Mouse (Mus musculus) liver (tissue): ENCODE results near the gene Fam199x.
A peak's percentile ranks its signal among the peaks of the same experiment; 100 is the strongest.

Source experiments
- DNase-seq: peaks from one replicate; pipeline ENCODE4 v3.0.0-alpha.2; 2020; ENCODE audit warnings: mixed read lengths

Fam199x gene

DNA sequence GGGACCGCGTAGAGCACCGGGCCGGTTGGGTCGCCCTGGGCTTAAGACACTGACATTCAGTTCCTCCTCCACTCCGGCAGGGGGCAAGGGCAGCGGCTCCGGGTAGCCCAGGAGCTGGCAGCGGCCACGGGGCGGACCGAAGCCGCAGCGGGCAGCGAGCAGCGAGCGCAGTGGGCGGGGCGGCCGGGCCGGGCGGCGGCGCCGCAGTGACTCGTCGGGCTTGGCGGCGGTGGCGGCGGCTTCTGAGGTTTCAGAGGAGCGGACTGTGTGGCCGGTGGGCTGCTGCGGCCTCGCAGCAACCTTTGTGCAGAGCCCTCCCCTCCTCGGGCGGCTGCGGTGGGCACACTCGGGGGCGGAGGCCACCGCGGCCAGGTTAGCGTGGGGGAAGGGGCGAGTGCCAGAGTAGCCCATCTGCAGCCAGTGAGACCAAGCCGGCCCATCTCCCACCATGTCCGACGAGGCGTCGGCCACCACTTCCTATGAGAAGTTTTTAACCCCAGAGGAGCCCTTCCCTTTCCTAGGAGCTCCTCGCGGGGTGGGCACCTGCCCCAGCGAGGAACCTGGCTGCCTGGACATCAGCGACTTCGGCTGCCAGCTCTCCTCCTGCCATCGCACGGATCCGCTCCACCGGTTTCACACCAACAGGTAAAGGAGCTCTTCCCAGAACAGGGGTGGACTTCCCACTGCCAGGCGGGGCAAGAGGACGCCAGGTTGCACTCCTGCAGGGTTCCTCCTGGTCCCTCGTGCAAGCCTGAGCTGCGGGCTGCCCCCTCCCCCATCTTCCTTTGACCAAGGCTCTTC, at the start of gene Fam199x:
Gene Fam199x, plus strand, starts transcription at position 170 of the 801 bp plus-strand sequence.
- DNase-seq = peak; percentile 79

DNA sequence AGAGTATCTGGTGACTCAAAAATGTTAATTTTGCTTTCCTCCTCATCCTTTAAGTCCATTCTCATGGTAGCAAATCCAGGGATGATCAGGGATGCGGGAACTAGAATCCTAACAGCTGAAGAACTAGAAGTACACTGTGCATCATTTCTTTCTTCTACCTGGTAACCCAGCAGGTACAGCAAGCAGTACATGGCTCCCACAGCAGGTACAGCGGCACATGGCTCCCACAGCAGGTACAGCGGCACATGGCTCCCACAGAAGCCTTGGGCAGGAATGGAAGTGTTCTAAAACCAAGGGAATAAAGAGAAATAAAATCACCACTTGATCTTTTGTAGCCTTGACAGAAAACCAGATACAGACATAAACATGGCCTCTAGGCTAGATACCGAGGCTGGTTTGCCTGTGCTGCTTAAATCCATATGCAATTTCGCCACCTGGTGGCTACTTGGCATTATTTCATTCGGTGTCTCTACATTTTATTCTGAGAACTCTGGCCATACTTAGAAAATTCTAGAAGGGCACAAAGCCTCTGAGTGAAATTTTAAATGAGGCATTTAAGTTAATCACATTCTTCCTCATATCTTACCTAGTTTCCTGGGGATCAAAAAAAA, 34.2 kb upstream of the Fam199x start:
- DNase-seq = peak; percentile 37

DNA sequence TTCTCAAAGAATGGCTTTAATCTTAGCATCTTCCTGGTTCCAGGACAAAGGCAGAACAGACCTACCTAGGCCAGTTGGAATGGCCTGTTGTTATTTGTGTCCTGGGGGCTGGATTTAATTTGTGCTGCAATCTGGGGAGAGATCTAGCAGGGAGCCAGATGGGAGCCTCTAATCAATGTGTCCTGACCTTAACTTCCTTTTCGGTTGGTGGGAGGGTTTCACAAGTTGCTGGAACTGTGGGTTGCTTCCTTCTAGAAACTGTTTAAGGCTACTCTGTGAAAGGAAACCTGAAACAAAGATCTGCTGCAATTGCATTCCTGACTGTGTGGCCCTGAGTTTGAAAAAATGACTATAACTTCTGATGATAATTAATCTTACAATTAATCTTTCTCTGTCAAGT, 31.7 kb upstream of the Fam199x start:
- no peak for DNase-seq

DNA sequence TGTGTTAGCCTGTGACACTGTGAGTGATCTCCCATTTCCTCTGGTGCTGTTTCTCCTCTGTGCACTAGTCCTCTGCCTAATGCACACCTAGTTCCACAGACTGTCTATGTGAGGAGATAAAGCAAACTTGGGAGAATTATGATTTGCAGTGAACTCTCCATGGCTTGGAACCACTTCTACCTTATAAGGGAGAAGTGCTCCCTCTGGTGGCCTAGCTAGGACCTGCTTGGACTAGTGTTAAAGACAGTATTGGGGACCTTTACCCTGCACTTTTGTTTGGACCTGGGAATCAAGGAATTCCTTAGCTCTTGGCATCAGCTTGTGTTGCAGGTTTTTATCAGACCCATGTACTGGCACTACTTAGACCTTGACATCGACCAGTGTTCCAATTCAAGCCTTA, 30.1 kb upstream of the Fam199x start:
- DNase-seq = peak; percentile 60

DNA sequence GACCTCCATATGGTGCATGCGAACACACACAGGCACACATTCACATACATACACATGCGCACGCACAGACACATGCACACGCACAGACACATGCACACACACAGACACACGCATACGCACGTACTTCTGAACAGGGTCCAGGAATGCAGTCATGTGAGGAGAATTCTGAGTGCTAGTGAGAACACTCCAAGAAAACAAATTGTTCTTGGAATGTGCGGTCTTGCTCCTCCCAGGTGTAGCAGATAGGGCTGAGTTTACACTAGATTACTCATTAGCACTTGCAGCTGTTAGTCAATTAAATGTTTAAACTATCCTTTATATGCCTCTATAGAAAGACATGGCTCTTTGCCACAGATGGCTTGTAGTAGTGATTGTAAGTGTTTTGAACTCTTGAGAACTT, 18.5 kb upstream of the Fam199x start:
- no peak for DNase-seq

DNA sequence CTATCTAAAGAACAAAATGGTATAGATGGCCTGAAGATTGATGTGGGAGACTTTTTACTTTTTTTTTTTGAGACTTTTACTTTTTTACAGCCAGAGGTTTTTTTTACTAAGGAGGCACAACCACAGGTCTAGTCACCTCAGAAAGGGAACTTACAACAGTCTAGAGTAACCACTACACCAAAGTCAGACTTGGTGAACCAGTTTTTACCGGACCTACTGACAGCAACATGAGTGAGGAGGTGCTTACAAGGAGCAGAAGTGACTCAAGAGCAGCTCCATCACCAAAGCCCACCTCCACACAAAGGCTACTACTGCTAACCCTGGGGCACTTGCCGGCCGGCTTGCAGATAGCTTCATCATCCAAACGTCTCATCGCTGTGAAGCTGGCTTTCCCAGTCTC, 17.7 kb upstream of the Fam199x start:
- no peak for DNase-seq

DNA sequence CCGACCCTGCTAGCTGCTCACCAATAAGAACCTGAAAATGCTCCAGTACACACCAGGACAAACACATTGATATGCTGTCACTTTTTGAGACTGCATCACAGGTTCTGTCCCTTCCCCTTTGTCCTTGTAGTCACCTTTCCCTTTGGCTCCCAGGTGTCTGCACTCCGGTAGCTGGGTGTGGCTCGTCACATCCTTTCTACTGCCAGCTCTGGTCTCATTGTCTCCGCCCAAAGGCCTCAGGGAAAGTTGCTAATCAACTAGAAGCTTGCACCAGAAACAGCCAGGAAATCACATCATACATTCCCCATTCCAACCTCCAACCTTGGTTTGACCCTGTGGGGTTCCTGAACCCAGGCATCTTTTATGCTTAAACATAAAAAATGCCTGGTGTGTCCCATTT, 15.1 kb upstream of the Fam199x start:
- DNase-seq = no peak

DNA sequence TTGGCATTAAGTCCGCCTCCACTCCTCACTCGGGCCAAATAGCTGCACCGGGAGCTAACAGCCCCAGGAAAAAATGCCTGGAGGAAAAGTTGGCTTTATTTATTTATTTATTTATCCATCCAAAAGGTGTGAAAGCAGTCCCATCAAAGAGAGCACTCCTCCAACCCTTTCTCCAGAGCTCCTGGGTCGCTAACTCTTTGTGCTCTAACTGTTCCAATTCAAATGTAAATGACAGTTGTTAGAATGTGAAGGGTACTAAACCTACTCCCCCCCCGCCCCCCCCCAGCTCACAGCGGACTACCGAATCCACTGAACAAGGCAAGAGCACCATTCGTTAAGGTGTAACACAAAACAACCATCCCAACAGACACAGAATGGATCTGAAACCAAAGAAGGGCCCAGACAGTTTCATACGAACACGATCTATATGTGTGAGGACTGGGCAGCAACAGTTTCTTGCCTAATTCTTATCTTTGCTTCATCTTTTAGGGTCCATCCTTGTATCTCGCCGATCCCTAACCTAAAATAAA, 11.9 kb upstream of the Fam199x start:
- no peak for DNase-seq

DNA sequence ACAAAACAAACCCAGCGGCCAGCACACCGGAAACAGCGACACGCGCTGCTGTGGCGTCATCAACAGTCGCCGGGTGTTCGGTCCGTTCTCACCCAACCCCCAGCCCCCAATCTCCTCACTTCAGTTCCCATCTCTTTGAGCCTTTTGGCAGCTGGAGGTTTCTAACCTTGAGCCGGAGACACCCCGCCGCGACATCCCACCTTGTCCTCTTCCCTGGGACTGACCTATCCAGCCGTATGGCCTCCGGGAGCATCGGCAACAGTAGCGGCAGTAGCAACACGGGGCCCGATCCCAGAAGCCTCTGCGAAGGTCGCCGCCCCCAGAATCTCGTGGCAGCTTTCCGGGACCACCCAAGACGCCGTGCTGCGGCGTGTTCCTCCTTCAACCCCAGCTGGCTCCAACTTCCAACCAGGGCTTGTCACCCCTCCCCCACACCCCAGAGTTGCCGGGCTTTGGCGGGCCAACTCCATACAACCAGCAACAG, 11.4 kb upstream of the Fam199x start, which contains the start of gene Slc25a53:
Gene Slc25a53, minus strand, starts transcription at position 303 of the 484 bp plus-strand sequence.
- peak; percentile 80 for DNase-seq

DNA sequence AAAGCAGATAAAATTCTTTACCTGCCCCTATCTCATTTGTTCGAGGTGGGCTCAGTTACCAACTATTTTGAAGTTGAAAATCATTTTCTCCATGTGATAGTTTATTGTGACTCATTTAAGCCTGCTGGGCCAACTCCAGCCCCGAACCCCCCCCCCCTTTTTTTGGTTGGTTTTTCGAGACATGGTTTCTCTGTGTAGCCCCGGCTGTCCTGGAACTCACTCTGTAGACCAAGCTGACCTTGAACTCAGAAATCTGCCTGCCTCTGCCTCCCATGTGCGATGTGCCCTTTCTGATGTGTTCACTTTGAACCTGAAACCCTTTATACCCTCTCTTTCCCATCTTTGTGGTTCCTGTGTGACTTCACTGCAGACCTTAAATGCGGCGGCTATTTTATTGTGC, 10.9 kb upstream of the Fam199x start:
- no peak for DNase-seq

DNA sequence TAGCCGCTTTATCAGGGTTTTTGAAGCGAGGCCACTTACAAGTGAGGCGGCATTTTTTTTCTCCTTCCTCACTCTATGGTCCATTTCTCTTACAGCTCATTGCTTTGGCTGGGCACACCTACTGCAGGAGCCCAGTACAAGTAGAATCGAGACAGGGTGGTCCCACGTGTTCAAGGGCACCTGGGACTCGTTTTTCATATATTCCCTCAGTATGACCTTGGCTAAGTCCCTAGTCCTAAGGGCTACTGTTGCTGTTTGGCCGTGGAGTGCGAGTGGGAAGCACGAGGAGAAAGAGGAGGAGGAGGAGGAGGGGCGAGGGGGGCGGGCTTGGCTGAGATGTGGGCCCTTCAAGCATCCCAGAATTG, 352 bp upstream of the Fam199x start:
- DNase-seq = no peak

DNA sequence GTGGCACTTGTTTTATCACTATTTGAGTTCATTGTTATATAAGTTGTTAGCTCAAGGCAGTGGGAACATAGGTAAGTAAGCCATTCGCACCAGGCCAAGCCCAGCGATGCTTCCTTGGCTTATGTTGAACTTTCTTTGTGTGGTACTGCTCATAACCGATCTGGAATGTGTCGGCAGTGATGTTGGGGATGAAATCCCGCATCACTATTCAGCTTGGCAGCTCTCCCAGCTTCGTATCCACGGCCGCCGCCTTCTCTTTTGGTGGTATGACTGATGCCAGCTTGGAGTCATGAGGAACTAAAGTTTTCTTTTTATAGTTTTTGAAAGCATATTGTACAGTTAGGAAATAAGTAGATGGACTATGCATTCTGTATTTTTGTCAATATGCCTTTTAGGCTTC, 13.8 kb downstream of the Fam199x start:
- DNase-seq = no peak

DNA sequence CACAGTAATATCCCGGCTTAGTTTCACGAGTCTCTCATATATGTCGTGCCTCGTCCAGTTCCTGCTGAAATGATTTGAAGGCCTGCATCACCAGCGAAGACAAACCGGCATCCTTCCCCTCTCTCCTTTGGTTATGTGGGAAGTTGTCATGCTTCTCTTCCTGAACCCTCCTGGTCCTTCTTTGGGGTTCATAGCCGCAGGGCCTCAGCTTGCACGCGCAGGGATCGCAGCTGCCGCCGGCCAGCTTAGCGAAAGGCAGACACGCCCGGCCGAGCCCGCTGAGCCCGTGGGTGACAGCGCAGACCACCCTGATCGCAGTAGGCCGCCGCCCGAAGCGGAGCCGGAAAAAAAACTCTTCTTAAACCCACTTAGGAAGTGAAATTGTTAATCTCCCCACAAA, 55.1 kb downstream of the Fam199x start:
- no peak for DNase-seq

DNA sequence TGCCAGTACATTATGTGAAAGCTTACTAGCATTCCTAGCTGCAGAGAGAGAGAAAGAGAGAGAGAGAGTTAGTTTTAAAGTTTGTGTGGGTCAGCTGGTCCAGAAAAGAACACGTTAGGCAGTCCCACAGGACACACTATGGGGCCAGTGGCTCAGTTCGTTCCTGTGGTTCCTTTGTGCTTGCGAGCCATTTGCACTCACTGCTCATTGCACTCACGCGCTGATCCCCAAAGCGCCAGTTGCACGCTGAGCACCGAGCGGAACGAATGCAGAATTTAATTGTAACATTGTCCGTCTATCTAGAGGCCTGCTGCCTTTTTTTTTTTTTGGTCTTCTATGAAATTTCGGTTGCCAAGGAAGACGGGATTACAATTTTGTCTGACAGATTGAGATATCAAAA, 57.1 kb downstream of the Fam199x start:
- no peak for DNase-seq

DNA sequence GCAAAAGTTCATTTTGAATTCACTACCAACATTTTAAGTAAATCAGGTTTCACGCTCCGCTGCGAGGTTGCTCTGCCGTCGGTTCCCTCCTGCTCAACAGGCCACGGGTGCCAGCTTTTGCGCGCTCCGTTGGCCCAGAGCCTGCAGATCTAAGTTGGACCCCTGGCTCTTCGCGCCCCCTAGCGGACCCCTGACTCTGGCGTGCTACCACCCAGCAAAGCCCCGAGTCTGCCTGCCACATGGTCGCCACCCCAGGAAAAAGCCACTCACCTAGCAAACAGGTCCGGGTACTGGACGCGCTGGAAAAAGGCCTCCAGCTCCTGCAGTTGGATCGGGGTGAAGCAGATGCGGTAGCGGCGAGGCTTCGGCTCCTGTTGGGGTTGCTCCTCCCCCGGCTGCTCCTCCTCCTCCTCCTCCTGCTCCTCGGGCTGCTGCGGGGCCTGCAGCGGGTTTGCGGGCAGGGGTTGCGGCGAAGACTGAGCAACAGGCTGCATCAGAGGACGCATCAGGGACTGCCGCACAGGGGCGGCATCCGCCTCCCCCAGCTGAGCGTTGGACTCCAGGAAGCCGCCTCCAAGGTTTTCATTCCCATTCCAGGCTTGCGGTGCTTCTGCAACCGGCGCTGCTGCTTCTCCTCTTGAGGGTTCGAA, 68.8 kb downstream of the Fam199x start:
- DNase-seq = peak; percentile 57

DNA sequence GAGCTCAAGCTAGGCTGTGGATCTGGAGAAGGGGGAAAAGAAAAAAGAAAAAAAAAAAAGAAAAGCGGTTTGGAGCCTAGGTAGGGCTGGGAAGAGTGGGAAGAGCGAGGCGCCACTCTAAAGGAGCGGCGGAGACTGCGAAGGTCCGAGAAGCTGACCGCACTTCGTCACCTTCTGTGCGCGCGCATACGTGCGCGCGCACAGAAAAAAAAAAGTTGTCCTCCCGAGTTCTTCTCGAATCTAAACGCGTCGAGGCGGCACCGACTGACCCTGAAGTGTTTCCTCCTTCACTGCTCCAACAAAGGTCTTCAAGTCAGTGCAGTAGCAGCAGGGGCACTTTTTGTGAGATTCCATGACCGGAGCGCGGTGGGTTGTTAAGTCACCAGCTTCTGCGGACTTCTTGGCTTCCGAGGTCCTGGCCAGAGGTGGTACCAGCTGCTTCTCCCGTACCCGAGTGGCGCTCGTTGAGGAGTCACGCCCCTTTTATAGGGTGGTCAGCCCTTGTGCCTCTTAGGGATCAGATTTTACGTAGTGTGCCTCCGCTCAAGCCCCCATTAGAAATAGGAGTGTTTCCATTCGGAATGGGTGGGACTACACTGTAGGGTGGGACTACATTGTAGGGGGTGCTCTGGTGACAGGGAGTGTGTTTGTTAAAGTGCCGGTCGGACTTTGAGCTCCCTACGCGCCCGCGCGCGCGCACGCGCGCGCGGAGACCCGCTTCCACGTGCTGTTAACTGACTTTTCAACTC, 70.5 kb downstream of the Fam199x start:
- no peak for DNase-seq

DNA sequence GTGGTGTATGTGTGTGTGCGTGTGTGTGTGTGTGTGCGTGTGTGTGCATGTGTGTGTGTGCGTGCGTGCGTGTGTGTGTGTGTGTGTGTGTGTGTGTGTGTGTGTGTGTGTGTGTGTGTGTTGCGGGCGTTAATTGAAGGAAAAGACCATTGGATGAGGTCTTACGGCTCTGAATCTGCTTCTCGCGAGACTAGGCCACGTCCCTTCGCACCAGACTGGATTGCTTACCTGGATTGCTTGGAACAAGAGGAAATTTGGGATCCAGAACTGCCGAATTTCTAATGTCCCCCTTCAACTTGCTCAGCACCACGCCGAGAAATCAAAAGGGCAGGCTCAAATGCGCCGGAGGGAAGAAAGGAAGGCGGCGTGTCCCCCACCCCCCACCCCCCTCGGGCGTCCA, 72.3 kb downstream of the Fam199x start, which contains the start of gene Esx1:
Gene Esx1, minus strand, starts transcription at position 366 of the 400 bp plus-strand sequence.
- no peak for DNase-seq

DNA sequence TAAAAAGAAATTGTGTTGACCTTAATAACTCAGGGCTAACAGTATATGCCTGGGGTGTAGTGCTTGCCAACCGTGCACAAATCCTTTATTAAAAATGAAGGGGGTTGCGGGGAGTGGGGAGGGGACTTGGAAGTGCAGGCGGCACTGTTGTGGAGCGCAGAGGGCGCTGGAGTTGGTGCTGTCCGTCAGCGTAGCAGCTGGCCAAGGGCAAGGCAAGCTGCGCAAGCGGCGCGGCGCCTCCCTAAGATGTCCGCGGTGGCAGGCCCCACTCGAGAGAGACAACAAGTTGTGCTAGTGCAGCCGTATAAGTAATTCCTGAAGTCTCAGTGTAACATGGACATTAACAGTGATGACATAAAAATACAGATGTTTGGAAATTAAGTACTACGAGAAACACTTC, 78.1 kb downstream of the Fam199x start:
- no peak for DNase-seq
